Mouse (Mus musculus) Patski (cell line): ENCODE results near the gene Sh3gl3. TPM values are rescaled to one million over a fixed set of nuclear protein-coding genes. Genes with fewer than 3 reads are reported as not detected.
A peak's percentile ranks its signal among the peaks of the same experiment; 100 is the strongest.

ENCODE experiments used
- ATAC-seq: fragments of 100-300 bp; one replicate; pipeline ENCODE4 v1.8.0; 2021
- CTCF ChIA-PET: fragments of 350-600 bp; sonication (Branson Sonifier 250); formaldehyde crosslinking; loops from one replicate; lab custom pipeline; 2022; ENCODE audit warnings: inconsistent platforms; lab: Charles Lee
- POLR2A ChIA-PET: fragments of 350-600 bp; sonication (Branson Sonifier 250); formaldehyde crosslinking; loops from one replicate; lab custom pipeline; 2022; ENCODE audit warnings: antibody characterized with exemption, inconsistent platforms; lab: Charles Lee
- DNase-seq: peaks from one replicate; pipeline ENCODE4 v3.0.0-alpha.2; 2011; ENCODE audit warnings: low read depth, low spot score
- H3K27me3 ChIP-seq: fragments of 371-371 bp; one replicate; pipeline ENCODE4 v1.5.1; 2021
- CTCF ChIP-seq: fragments of 100-300 bp; IDR thresholded peaks from one replicate; pipeline ENCODE4 v1.5.1; 2021
- in situ Hi-C: fragments of 300-500 bp; cut with MboI; formaldehyde crosslinking; loops from 3 replicates; pipeline ENCODE4 v1.11.1; 2018; ENCODE audit warnings: low pct_unique_long_range_greater_than_20kb, mixed read lengths
- polyA plus RNA-seq: library from polyadenylated mRNA; unstranded; gene quantifications from one replicate; pipeline ENCODE4 v1.2.3, GENCODE M21; 2021

The Sh3gl3 gene
- polyA plus RNA-seq, 1 experiment from 2014 or later = 4.8 TPM

DNA sequence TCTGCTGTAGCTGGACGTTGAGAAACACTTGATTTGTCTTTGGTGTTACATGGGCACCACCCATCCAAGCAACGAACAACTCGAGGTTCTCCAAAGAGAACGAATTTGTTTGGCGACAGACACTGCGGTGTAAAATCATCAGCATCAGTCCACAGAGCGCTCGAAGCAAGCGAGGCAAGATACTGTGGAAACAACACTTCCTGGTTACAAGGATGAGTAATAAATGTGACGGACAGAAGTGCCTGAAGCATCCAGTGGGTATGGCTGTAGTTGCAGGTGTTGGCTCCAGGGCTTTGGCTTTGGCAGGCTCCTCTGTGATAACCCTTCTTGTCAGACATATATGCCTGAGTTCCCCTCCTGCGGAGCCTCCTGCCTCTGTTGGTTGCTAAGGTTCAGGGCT lies 18.0 kb downstream of the Sh3gl3 start:
- DNase-seq = no peak
- in situ Hi-C loops = no loop called here
- no peaks in the 10 kb centered on the region for H3K27me3 ChIP-seq
- no peak for TF ChIP-seq CTCF
- ChIA-PET POLR2A (no interaction called here), CTCF (interaction anchor here (1.3 kb wide), 1 partner anchor 9 kb away, joined by 3 read pairs; no protein-coding TSS in a partner anchor)
- no peak for ATAC-seq

DNA sequence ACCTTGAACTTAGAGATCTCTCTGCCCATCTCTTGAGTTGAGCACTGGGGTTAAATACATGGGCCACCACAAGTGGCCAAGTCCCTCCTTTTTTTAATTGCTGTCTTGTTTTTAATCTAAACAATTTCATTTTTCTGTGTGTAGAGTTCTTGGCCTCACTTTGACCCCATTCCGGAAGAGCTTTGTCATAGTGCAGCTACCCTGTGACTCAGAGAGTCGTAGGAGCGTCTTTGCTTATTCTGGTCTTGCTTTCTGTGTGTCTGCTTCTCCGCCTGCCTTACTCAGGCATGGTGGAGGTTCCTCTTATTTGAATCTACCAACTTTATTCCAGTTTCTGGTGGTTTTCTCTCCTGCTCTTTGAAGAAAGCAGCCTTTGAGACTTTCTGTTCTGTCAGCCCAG lies 18.9 kb downstream of the Sh3gl3 start:
- ATAC-seq (no peak), DNase-seq (no peak)
- no peak for TF ChIP-seq CTCF
- in situ Hi-C loops = no loop called here
- ChIA-PET CTCF (interaction anchor here (1.3 kb wide), 1 partner anchor 10 kb away, joined by 3 read pairs; no protein-coding TSS in a partner anchor), POLR2A (no interaction called here)
- H3K27me3 ChIP-seq = no peaks in the 10 kb centered on the region

DNA sequence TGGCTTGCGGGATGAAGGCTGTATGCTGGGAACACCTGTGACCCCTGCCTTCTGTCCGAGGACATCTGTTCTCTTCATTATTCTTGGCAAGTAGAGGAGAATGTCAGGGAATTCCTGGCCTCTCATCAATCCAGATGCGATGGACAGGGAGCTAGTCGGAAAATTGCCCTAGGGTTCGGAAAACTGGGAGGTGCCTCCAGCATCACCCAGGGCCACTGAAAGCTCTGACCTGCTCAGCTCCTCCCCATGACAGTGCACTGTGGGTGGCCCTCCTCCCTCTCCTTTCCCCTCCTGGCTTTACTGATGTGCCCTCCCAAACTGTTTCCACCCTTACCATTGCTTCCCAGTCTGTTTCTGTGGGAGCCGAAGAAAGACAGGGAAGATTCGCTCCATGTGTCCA lies 29.5 kb downstream of the Sh3gl3 start:
- no peak for ATAC-seq
- ChIA-PET CTCF (no interaction called here), POLR2A (no interaction called here)
- in situ Hi-C loops = no loop called here
- no peaks in the 10 kb centered on the region for H3K27me3 ChIP-seq
- no peak for DNase-seq
- no peak for TF ChIP-seq CTCF

DNA sequence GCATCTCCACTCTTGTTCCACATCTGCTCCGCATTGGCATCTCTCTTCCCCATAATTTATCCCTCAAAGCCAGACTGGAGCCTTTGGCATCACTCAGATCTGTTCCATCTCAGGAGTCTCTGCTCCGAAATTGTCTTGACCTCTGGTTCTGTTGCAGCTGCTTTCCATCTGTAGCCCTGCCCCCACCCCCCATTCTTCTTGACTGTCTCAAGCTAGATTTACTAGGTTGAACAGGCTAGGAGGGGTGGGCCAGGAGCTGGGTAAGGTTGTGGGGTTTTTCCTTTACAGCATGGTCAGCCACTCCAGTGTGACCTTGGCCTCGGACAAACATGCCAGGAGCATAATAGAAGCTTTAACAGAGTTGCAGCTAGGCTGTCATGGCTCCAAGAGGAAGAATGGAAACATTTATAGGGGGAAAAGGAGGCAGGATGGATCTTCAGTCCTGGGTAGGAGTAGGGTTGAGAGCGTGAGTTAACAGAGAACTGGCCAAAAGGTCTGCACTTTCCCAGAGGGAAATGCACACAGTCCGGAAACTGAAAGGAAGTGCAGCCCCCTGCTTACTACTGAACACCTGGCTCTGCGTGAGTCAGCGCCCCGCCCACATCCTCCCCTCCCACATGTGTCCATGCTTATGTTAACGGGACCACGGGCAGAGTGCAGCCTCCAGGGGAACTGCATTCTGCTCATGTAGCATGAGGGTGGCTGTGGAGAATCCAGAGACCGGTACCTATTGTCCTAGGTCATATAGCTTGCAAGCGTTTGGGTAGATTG lies 30.6 kb downstream of the Sh3gl3 start:
- no peaks in the 10 kb centered on the region for H3K27me3 ChIP-seq
- in situ Hi-C loops = no loop called here
- ATAC-seq (no peak), DNase-seq (no peak)
- ChIA-PET CTCF (interaction anchor here (0.6 kb wide), 1 partner anchor 1564 kb away, joined by 3 read pairs; no protein-coding TSS in a partner anchor), POLR2A (no interaction called here)
- TF ChIP-seq CTCF = no peak

DNA sequence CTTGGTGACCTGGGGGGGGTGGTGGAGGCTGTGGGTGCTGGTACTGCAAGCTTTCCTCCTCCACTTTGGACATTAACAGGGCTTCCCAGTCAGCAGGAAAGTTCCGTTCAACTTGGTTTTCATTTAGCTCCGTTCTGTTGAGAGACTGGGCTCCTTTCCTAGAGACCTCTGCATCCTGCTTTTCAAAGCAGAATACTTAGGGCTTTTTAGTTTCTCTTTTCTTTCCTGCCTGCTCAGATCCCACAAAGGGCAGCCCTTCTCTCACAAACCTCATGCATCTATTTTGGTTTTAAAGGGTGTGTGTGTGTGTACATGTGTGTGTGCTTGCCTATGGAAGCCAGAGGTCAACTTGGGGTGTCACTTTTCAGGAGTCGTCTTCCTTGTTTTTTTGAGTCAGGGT lies 31.3 kb downstream of the Sh3gl3 start:
- ChIA-PET CTCF (no interaction called here), POLR2A (interaction anchor here (0.7 kb wide), 1 partner anchor 39 kb away, joined by 3 read pairs; no protein-coding TSS in a partner anchor)
- in situ Hi-C loops = no loop called here
- no peak for DNase-seq
- no peaks in the 10 kb centered on the region for H3K27me3 ChIP-seq
- ATAC-seq = no peak
- TF ChIP-seq CTCF = no peak

DNA sequence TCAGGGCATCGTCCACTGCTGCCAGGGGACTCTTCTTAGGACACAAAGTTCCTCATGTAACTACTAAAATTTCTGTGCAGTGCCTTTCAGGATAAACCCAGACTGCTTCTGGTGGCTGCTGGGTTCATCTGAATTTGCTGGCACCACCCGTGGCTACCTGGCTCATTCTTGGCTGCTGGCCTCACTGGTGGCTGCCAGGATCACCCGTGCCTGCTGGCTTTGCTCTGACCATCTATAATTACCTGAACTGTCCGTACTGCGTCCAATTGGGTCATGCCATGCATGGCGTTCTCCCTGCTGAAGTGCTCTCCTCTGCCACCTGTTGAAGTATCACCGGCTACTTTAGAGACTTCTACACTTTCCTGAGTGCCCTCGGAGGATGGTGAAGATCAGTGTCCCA lies 33.1 kb downstream of the Sh3gl3 start:
- ATAC-seq = no peak
- in situ Hi-C loops = no loop called here
- CTCF ChIA-PET = no interaction called here
- no peak for DNase-seq
- H3K27me3 ChIP-seq = no peaks in the 10 kb centered on the region
- no peak for TF ChIP-seq CTCF
- POLR2A ChIA-PET = interaction anchor here (0.8 kb wide), 1 partner anchor 8 kb away, joined by 3 read pairs; no protein-coding TSS in a partner anchor

DNA sequence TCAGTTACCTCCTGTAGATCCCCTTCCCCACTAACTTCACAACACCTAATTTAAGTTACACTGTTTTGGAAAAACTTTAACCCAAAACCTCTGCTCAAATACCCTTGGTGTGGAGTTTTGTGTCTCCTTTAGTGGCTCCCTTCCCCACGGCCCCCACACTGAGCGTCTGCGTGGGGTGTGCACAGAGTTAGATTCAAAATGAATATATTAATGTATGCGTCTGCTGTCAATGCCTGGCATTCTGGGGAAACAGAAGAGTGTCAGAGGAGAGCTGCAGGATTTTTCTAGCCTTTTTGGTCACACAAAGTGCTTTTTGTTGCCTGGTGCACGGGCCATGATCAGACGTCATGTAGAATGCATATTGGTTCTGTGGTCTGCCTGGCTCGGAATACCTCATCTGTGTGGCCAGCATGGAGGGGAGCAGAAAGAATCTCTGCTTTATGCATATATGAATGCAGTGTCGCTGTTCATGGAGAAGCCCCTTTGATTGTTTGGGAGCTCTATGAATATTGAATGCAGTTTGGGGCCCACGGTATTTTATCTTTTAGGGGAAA lies 47.8 kb downstream of the Sh3gl3 start:
- ChIA-PET CTCF (interaction anchor here (0.8 kb wide), 1 partner anchor 9 kb away, joined by 3 read pairs; no protein-coding TSS in a partner anchor), POLR2A (interaction anchor here (1.0 kb wide), 1 partner anchor 9 kb away, joined by 3 read pairs; no protein-coding TSS in a partner anchor)
- ATAC-seq (no peak), DNase-seq (no peak)
- no peaks in the 10 kb centered on the region for H3K27me3 ChIP-seq
- in situ Hi-C loops = no loop called here
- TF ChIP-seq CTCF = no peak

DNA sequence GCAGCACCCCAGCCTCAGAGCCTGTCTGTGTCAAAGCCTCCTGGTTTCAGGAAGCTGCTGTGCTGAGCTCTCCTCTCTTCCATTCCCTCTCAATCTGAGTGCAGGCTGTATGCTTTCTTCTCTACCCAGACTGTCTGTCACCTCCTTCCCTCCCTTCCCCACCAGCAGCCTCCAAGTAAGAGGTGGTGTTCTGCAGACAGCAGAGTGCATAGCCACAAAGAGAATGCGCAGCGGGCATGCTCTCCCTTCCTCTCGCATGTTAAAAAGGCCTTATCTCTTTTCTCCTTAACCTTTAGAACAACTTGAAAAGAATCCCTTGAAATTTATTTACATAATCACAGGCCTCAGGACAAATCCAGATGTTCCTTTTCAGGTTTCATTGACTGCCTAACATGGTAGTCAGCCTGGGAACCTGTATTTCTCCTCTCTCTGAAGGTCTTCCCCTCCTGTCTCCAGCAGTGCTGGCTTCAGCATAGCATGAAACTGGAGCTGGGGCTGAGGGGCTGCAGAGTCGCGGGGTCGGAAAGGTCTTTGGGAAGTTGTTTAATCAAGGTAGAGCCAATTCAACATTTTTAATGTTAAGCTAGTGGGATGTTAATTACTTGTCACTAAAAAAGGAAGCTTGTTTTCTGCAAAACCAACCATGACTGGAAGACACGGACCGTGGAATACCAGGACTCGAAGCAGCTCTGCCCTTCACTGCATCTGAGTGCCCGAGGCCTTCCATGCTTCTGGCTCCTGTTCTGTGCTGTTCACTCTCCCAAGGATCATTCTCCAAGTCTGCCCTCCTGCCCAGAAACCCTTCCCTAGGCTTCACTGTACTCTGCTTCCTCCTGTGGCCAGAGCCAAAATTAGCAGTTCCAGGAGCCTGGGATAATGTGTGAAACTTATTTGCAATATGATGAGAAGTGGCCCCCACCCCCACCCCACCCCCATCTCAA lies 50.5 kb downstream of the Sh3gl3 start:
- no peaks in the 10 kb centered on the region for H3K27me3 ChIP-seq
- ATAC-seq = no peak
- no peak for TF ChIP-seq CTCF
- in situ Hi-C loops = no loop called here
- POLR2A ChIA-PET = interaction anchor here (0.6 to 0.7 kb wide), 3 partner anchors 26 to 231 kb away, joined by 3 read pairs; no protein-coding TSS in a partner anchor
- CTCF ChIA-PET = interaction anchor here (1.9 kb wide), 1 partner anchor 102 kb away, joined by 4 read pairs; no protein-coding TSS in a partner anchor
- DNase-seq = peak; percentile 27

DNA sequence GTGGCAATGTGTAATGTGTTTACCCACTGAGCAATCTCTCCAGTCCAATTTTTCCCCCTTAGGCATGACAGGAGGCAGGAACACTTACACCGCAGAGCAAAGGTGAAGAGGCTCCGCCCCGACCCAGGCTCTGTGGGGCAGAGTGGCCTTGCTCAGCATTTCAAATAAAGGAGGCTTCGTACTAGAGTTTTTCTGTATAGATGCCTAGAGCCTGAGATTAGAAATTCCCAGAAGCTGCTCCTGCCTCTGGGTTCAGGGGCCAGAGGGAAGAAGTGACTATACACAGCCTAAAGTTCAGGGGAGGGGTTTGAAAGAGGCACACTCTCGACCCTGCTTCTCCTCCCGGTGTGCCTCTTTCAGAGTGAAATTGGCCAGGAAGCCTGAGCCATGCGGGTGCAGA lies 59.6 kb downstream of the Sh3gl3 start:
- no peaks in the 10 kb centered on the region for H3K27me3 ChIP-seq
- TF ChIP-seq CTCF = no peak
- ChIA-PET CTCF (no interaction called here), POLR2A (no interaction called here)
- DNase-seq (no peak), ATAC-seq (no peak)
- in situ Hi-C loops = no loop called here
